Comparison of ENCODE assay signal across 15 mouse cellular contexts in genomic region chr1:165653126-165653885, GRCm38 (mm10). TPM values are rescaled to one million over a fixed set of nuclear protein-coding genes. Genes with fewer than 3 reads are reported as not detected.
DNase-seq lines count a peak whose midpoint lies in the region; ATAC-seq lines count a peak whose summit lies in the region.
"Had no signal": no experiment of that assay in that cellular context is flagged by ENCODE, and none has a peak within 500 bp of the region (broad histone marks: within the 10 kb centered on the region; RNA-seq: fewer than 3 reads in every experiment).

No protein-coding gene starts in this region.

- 75% methylated on average over 14 of the region's 14 CpGs for WGBS in kidney, embryonic 15.5 days

- H3K36me3 ChIP-seq in kidney, embryonic 15.5 days: peaks cover 82% of the 10 kb centered on the region
- H3K36me3 ChIP-seq: hindbrain, embryonic 10.5 days; midbrain, embryonic 10.5 days had no signal

- H3K9ac ChIP-seq in kidney, embryonic 15.5 days: no peak overlapping the region
- H3K9ac ChIP-seq: limb, embryonic 15.5 days had no signal

- ATAC-seq in kidney, embryonic 15.5 days (replicated peaks; ENCODE audit: low FRiP score): peak; percentile 74
- no peak for ATAC-seq in megakaryocyte-erythroid progenitor cell, adult 5-6 weeks (replicated peaks; ENCODE audit: low FRiP score, low TSS enrichment, poor library complexity, severe bottlenecking)
- ATAC-seq: Patski had no signal

- H3K4me1 ChIP-seq in kidney, embryonic 15.5 days: peaks cover 31% of the 10 kb centered on the region
- H3K4me1 ChIP-seq: midbrain, embryonic 10.5 days had no signal

- no peaks in the 10 kb centered on the region for H3K27me3 ChIP-seq in kidney, embryonic 15.5 days
- H3K27me3 ChIP-seq: limb, embryonic 15.5 days; Patski had no signal

- H3K9me3 ChIP-seq in kidney, embryonic 15.5 days (replicated peaks): no peaks in the 10 kb centered on the region
- H3K9me3 ChIP-seq: hindbrain, embryonic 10.5 days; limb, embryonic 15.5 days; midbrain, embryonic 10.5 days had no signal

- H3K4me3 ChIP-seq in kidney, embryonic 15.5 days (replicated peaks): no peak overlapping the region
- H3K4me3 ChIP-seq: hindbrain, embryonic 10.5 days; limb, embryonic 15.5 days; midbrain, embryonic 10.5 days had no signal

- peak; percentile 54 for DNase-seq in cerebellum, postnatal 10 days
- DNase-seq in cerebellum, adult 18-20 months: no peak
- no peak for DNase-seq in kidney, adult 11 months
- DNase-seq in R1 (ENCODE audit: low read depth, low spot score): peak; percentile 94
- peak; percentile 46 to 65 for DNase-seq in kidney, postnatal 25 days
- no peak for DNase-seq in right cerebral cortex, postnatal 4 days
- DNase-seq: B cell, adult 2 months; gastrocnemius, postnatal 14 days; thymus, adult 2 months had no signal

- H3K4me2 ChIP-seq in kidney, embryonic 15.5 days: no peak overlapping the region
- H3K4me2 ChIP-seq: limb, embryonic 15.5 days had no signal

- peak overlapping the region; percentile 57; the same call in 1 of the 2 replicates for H3K27ac ChIP-seq in kidney, embryonic 15.5 days
- H3K27ac ChIP-seq: hindbrain, embryonic 10.5 days; limb, embryonic 15.5 days; midbrain, embryonic 10.5 days had no signal

RNA-seq across cellular contexts. Expression of gene Mpzl1, which starts 19.0 kb away (rescaled TPM):
- 203 and 207 TPM in 2 replicates for polyA plus RNA-seq in kidney, embryonic 15.5 days (2015; fragmentation: Nextera tagmentation; extraction: Ambion mirVana)
- 0.77 and 3.5 TPM in 2 replicates for total RNA-seq in megakaryocyte-erythroid progenitor cell, adult 5-6 weeks (2014; fragmentation: Nextera tagmentation)
- total RNA-seq in megakaryocyte-erythroid progenitor cell, adult 5-6 weeks (2017): 1.2 and 3.5 TPM in 2 replicates

RNA-seq across cellular contexts. Expression of gene Rcsd1, which starts 56.3 kb away (rescaled TPM):
- polyA plus RNA-seq in kidney, embryonic 15.5 days (2015; fragmentation: Nextera tagmentation; extraction: Ambion mirVana): 56.2 and 57.8 TPM in 2 replicates
- total RNA-seq in megakaryocyte-erythroid progenitor cell, adult 5-6 weeks (2014; fragmentation: Nextera tagmentation): 9.9 and 19.4 TPM in 2 replicates
- 11.1 TPM in 2 replicates for total RNA-seq in megakaryocyte-erythroid progenitor cell, adult 5-6 weeks (2017)

Comparison
In these comparisons a context has a peak if more than half of its experiments do, and no peak if none do; other contexts are left out.
1. DNase-seq: peak in cerebellum, postnatal 10 days (2 of 2), R1 (single experiment) and kidney, postnatal 25 days (2 of 2); none in cerebellum, adult 18-20 months (0 of 2), kidney, adult 11 months (single experiment) and right cerebral cortex, postnatal 4 days (single experiment).